Mouse (Mus musculus) v-Abl transformed pro-B cells (cell line): ENCODE data around the gene Sgms1.

Experiments
- in situ Hi-C, 2 experiments: fragments of 400-800 bp; cut with MboI; formaldehyde crosslinking; loops; one replicate each; pipeline ENCODE4 v1.15.1; 2025; ENCODE audit not compliant: unreplicated experiment in 2 of 2

Sgms1 gene

DNA sequence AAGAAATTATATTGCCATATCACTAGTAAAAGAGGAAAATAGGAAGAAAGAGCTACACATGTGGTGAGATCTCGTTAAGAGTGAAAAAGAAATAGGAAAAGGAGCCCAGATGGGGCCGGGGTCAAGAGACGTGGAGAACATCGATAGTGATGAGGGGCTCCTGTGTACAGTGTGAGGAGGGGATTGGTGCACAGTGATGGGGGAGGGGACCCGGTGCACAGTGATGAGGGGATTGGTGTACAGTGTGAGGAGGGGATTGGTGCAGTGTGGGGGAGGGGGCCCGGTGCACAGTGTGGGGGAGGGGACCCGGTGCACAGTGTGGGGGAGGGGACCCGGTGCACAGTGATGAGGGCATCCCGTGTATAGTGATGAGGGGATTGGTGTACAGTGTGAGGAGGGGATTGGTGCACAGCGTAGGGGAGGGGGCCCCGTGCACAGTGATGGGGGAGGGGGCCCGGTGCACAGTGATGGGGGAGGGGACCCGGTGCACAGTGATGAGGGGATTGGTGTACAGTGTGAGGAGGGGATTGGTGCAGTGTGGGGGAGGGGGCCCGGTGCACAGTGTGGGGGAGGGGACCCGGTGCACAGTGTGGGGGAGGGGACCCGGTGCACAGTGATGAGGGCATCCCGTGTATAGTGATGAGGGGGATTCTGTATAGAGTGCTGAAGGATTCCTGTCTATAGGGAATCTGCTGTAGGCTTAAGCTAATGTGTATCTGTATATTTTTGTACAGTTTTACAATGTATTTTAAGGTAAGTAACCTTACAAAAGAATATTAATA lies 257.6 kb downstream of the Sgms1 start:
- in situ Hi-C loops, result loop anchor here in 1 of 2 experiments (25.0 kb wide), 1 partner anchor 555 kb away; no protein-coding TSS in a partner anchor

- in situ Hi-C loops, result loop anchor here in 1 of 2 experiments (25.0 kb wide), 1 partner anchor 558 kb away; no protein-coding TSS in a partner anchor
Measured at GRCm38 (mm10) chr19:32129281-32129680, 260.2 kb downstream of the Sgms1 start.

DNA sequence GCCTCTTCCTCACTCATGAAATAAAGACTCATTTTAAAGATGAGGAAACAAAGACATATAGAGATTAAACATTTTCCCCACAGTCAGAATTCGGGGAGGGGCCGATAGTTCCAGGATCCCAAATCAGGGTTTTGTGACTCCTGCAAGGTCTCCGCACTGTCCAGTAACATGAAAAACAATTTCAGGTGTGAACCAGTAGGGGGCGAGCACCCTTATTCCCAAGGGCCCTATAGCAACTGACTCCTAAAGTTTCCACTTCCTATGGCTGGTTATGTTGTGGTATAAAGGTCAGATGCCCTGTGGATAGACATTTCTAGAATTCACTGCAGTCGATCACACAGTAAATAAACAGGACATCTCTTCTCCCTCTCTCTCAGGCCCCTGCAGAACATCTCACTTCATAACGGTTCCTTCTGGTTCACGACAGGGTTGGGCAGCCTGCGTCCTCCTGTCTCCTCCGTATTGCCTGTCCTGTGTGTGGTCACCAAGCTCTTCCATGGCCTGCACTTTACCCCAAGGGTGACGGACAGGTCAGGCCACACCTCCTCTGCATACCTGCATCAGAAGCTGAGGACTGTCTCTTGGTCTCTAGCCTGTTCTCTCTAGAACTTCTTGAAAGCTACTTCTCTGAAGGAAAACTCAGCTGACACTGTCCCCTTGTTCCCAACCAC lies 262.2 kb downstream of the Sgms1 start:
- in situ Hi-C loops, result loop anchor here in 1 of 2 experiments (25.0 kb wide), 1 partner anchor 560 kb away; no protein-coding TSS in a partner anchor

- in situ Hi-C loops, result loop anchor here in 1 of 2 experiments (25.0 kb wide), 1 partner anchor 563 kb away; no protein-coding TSS in a partner anchor
Measured at GRCm38 (mm10) chr19:32124155-32124554, 265.4 kb downstream of the Sgms1 start.

GRCm38 (mm10) chr19:32123196-32123595 lies 266.3 kb downstream of the Sgms1 start:
- in situ Hi-C loops, result loop anchor here in 1 of 2 experiments (25.0 kb wide), 1 partner anchor 564 kb away; no protein-coding TSS in a partner anchor

DNA sequence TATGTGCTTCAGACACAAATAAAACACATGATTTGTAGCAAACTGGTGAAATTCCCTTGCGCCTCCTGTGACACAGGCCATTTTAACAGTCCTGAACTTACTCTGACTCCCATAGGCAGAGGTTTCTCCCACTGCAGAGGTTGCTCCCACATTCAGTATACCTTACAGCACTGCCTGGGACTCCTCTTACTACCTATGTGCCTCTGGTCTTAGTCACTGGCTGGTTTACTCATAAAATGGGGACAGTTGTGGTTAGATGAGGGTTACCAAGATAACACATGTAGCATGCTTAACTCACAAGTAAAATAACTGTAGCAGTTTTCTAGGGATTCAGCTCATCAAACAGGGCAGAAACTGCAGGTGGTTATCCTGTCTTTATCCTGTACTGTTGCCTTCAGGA lies 268.7 kb downstream of the Sgms1 start:
- in situ Hi-C loops, result loop anchor here in 1 of 2 experiments (25.0 kb wide), 1 partner anchor 567 kb away; no protein-coding TSS in a partner anchor

DNA sequence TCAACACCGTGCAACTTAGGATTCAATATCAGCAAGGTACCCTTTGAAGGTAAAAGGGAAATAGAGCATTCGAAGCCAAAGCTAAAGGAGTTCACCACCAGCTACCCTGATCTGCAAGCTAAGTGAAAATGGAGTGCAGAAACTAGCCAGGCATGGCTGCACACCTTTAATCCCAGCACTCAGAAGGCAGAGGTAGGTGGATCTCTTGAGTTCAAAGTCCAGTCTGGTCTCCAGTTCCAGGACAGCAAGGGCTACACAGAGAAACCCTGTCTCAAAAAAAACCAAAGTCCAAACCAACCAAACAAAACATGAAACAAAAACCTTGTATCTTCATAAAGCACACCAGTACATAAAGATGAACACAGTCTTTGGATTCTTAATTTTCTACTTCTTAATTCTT lies 269.8 kb downstream of the Sgms1 start:
- in situ Hi-C loops, result loop anchor here in 1 of 2 experiments (5.0 to 25.0 kb wide), 2 partner anchors 43 to 568 kb away; no protein-coding TSS in a partner anchor

DNA sequence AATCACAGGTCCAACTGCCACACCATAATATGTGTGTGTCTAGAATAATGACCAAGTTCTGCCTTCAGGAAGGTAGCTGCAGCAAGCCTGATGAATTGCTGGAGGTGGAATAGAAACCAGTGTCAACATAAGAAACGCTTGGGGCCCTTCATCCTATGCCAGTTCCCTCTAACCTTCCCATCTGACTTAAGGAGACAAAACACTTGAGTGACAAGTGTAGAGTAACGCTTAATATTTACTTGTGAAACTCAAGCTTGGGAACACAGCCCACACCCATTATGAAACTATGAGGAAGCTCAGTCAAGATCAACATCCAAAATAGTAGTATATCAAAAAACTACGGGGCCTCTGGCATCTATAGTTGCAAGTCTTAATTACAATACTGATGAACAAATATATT lies 271.0 kb downstream of the Sgms1 start:
- in situ Hi-C loops, result loop anchor here in 1 of 2 experiments (5.0 to 25.0 kb wide), 2 partner anchors 44 to 569 kb away; no protein-coding TSS in a partner anchor

DNA sequence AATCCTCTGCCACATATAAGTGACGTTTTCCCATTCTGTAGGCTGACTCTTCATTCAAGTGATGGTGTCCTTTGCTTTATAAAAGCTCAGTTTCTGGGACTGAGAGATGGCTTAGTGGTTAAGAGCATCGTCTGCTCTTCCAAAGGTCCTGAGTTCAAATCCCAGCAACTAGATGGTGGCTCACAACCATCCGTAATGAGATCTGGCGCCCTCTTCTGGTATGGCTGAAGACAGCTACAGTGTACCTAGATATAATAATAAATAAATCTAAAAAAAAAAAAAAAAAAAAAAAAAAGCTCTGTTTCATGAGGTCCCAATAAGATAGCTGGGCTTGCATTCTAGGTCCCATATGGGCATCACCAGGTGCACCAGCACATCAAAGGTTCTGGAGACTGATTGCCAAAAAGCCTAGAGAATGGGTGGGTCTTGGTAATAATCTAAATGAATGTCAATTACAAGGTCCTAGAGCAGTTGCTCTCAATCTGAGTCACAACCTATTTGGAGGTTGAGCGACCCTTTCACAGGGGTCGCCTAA lies 272.0 kb downstream of the Sgms1 start:
- in situ Hi-C loops, result loop anchor here in 1 of 2 experiments (5.0 to 25.0 kb wide), 2 partner anchors 45 to 570 kb away; no protein-coding TSS in a partner anchor

DNA sequence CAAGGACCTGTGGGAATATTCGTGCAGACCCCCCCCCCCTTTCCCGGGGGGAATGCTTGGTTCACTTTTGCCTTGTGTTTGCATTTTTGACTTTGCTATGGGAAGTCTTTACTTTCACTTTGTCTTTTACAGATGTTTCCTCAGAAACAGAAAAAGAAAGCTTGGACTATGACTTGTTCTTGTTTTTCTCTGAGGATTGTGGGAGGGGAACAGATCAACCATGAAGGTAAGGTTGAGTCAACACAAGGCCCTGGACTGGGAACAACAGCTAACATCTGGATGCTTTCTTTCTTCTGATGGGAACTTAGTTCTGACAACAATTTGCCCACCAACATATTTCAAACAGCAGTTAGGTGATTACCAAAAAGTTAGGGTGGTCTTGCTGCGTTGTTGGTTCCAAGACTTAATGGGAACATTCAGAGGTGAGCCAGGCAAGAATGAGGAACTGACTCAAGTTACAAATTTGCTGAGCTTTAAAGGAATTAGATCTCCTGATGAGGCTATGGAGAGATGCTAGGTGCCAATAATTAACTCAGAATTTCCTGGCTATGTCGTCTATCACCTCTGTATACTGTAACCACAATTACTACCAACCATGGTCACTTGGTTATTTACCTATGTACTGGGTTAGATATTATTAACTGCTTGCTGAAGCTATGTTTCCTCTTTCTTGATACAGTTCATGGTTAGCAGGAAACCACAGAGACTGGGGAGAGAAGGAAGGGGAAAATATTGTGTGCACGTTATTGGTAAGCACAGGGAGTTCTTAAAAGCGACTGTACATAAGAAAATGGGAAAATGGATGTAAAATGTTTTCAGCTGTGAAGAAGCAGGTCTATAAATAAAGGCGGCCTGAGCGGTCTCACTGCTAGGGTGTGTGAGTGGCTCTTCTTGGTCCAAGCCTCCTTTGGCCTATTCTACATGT lies 277.4 kb downstream of the Sgms1 start:
- in situ Hi-C loops, result loop anchor here in 1 of 2 experiments (5.0 to 25.0 kb wide), 2 partner anchors 140 to 575 kb away; no protein-coding TSS in a partner anchor

DNA sequence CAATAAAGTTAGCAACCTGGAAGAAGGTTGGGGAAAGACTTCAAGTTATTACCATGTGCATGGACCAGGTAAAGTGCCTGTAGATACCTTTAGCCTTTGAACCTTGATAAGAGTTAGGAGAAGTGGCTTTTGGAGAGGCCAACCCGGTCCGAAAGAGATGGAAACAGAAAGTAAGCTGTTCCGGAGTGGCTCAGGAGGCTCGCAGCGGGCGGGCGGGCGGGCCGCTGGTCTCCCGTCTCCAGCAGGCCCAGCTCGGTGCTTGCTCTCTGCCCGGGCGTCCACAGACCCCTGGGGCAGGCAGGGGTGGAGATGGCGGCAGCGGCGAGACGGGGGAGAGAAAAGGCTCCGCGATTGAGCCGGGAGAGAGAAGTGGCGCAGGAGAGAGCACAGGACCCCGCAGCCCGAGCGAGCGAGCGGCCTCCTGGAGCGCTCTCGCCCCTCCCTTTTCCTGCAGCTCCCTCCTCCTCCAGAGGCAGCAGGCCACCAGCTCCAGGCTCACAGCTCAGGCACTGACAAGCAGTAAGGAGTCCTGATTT lies 281.7 kb downstream of the Sgms1 start, which contains the start of gene Asah2:
TSS of gene Asah2 (minus strand) at position 441 of the 536 bp plus-strand sequence.
- in situ Hi-C loops, result loop anchor here (10.0 to 25.0 kb wide), 2 partner anchors 133 to 579 kb away; no protein-coding TSS in a partner anchor

- in situ Hi-C loops, result loop anchor here (10.0 to 25.0 kb wide), 2 partner anchors 132 to 581 kb away; no protein-coding TSS in a partner anchor
Measured at GRCm38 (mm10) chr19:32106750-32107149, 282.8 kb downstream of the Sgms1 start.

DNA sequence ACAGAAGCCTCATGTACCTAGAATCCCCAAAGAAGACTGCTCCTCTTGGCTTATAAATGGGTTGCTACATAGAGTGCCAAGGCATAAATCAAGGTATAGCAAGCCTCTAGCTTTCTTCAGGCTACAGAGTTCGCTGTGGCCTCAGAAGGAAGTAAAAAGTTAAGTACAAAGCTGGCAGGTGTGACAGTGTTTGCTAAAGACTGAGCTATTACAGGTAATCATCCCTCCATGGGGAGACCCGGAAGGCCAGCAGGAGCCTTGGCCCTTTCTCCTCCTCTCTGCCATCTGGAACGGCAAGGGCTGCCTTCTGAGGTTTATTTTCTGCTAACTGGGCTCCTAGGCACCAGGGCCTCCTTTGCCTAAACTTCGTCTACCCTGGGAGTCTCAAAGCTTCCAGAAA lies 285.3 kb downstream of the Sgms1 start:
- in situ Hi-C loops, result loop anchor here (10.0 to 25.0 kb wide), 2 partner anchors 129 to 583 kb away; no protein-coding TSS in a partner anchor

GRCm38 (mm10) chr19:32102976-32103300 lies 286.6 kb downstream of the Sgms1 start:
- in situ Hi-C loops, result loop anchor here (10.0 to 25.0 kb wide), 2 partner anchors 128 to 584 kb away; no protein-coding TSS in a partner anchor

DNA sequence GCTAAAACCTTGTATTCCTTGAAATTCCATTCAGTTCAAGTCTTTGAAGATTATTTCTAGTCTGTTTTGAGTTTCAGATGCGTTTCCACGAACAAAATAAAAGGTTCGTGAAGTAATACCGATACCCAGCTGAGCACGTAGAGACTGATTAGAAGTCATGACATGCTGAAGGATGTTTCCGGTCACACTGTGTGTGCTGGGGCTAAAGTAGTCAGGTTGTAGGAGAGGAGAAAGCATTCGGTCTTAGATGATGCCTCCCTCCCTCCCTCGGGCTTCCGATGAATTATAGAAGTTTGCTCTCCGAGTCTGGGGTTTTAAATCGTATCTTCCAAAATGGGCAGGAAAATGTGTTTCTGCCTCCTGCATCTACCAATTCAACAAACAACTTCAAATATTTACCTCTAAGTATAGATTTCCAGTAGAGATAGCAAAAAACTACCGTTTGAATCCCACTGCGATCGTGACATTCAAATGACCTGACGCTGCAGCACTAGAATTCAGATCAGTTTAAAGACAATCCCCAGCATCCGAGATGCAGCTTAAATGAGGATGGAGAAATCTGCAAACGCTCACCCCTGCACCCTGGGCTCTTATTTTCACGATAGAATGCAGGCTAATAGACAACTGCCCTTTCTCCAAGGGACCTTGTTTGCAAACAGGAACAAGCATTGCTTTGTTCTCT lies 287.1 kb downstream of the Sgms1 start:
- in situ Hi-C loops, result loop anchor here (10.0 to 25.0 kb wide), 2 partner anchors 128 to 585 kb away; no protein-coding TSS in a partner anchor

- in situ Hi-C loops, result loop anchor here in 1 of 2 experiments (10.0 kb wide), 1 partner anchor 54 kb away; no protein-coding TSS in a partner anchor
Measured at GRCm38 (mm10) chr19:32098582-32098981, 290.9 kb downstream of the Sgms1 start.

- in situ Hi-C loops, result loop anchor here in 1 of 2 experiments (10.0 kb wide), 1 partner anchor 48 kb away; no protein-coding TSS in a partner anchor
Measured at GRCm38 (mm10) chr19:32092358-32092757, 297.2 kb downstream of the Sgms1 start.

DNA sequence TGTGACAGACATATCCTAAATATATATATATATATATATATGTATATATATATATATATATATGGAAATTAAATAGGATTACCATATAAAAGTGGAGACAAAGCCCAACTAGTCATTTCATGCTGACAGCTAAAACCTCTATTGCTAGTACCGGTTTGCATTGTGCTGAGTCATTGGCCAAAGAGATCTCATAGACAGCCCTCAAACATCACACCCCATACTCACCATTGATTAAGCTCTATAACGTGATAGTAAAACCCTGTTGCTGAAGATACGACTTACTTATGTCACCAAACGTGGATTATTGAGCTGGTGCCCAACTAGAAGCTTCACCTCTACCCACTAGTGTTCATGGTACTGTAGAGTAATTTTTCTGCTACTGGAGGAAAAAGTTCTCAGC lies 298.7 kb downstream of the Sgms1 start:
- in situ Hi-C loops, result loop anchor here in 1 of 2 experiments (10.0 kb wide), 1 partner anchor 46 kb away; no protein-coding TSS in a partner anchor
